ENCODE assay signal across 12 mouse cellular contexts in the genomic region with DNA sequence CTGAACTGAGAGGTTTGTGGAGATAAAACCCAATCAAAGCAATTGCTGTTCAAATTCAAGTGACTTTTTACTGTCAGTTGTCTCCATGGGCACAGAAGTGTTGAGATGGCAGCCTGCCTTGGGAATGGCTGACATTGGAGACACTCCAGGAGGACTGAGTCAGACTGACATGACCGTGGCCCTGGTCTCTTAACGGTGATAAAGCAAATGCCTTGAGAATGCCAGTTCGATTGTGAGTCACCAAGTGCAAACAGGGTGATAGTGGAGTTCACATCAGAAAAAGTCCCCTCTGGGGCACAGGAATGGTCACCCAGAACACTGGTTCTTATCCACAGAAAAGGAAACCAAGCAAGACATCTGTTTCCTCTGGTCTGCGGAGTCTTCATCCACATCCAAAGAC.
DNase-seq lines count a peak whose midpoint lies in the region; ATAC-seq lines count a peak whose summit lies in the region.
"Had no signal": no experiment of that assay in that cellular context is flagged by ENCODE, and none has a peak within 500 bp of the region (broad histone marks: within the 10 kb centered on the region; RNA-seq: fewer than 3 reads in every experiment).

No protein-coding gene starts in this region.

- H3K36me3 ChIP-seq in heart, embryonic 10.5 days, result no peaks in the 10 kb centered on the region
- H3K36me3 ChIP-seq in forebrain, embryonic 11.5 days (ENCODE audit: control insufficient read depth, insufficient read depth, low read length), result no peaks in the 10 kb centered on the region
- H3K36me3 ChIP-seq in hindbrain, embryonic 13.5 days, result no peaks in the 10 kb centered on the region
- no peaks in the 10 kb centered on the region for H3K36me3 ChIP-seq in intestine, embryonic 15.5 days
- H3K36me3 ChIP-seq: embryonic facial prominence, embryonic 13.5 days had no signal

- H3K9ac ChIP-seq in forebrain, embryonic 11.5 days (ENCODE audit: low read length), result no peak overlapping the region
- H3K9ac ChIP-seq in hindbrain, embryonic 13.5 days, result no peak overlapping the region
- H3K9ac ChIP-seq in intestine, embryonic 15.5 days, result no peak overlapping the region
- H3K9ac ChIP-seq: embryonic facial prominence, embryonic 13.5 days had no signal

- WGBS in heart, embryonic 10.5 days, result 47% methylated on average over 4 of the region's 4 CpGs
- WGBS in forebrain, embryonic 11.5 days, result 90% methylated on average over 4 of the region's 4 CpGs
- 88% methylated on average over 4 of the region's 4 CpGs for WGBS in hindbrain, embryonic 13.5 days
- WGBS in intestine, embryonic 15.5 days, result 82% methylated on average over 4 of the region's 4 CpGs

- no peaks in the 10 kb centered on the region for H3K27me3 ChIP-seq in heart, embryonic 10.5 days (ENCODE audit: insufficient read depth, poor library complexity, severe bottlenecking)
- H3K27me3 ChIP-seq in forebrain, embryonic 11.5 days (ENCODE audit: control insufficient read depth, insufficient read depth, low read length), result no peaks in the 10 kb centered on the region
- H3K27me3 ChIP-seq in hindbrain, embryonic 13.5 days, result no peaks in the 10 kb centered on the region
- no peaks in the 10 kb centered on the region for H3K27me3 ChIP-seq in intestine, embryonic 15.5 days (replicated peaks)
- H3K27me3 ChIP-seq: embryonic facial prominence, embryonic 13.5 days had no signal

- no peaks in the 10 kb centered on the region for H3K9me3 ChIP-seq in heart, embryonic 10.5 days
- no peaks in the 10 kb centered on the region for H3K9me3 ChIP-seq in forebrain, embryonic 11.5 days (ENCODE audit: control insufficient read depth, low read length)
- peaks cover 5% of the 10 kb centered on the region; the same call in 1 of the 2 replicates for H3K9me3 ChIP-seq in hindbrain, embryonic 13.5 days
- no peaks in the 10 kb centered on the region; the same call in 1 of the 2 replicates for H3K9me3 ChIP-seq in intestine, embryonic 15.5 days

- H3K4me1 ChIP-seq in heart, embryonic 10.5 days, result no peaks in the 10 kb centered on the region; the same call in 1 of the 2 replicates
- no peaks in the 10 kb centered on the region for H3K4me1 ChIP-seq in forebrain, embryonic 11.5 days (replicated peaks; ENCODE audit: control insufficient read depth, insufficient read depth, low read length)
- H3K4me1 ChIP-seq in hindbrain, embryonic 13.5 days (replicated peaks), result no peaks in the 10 kb centered on the region
- no peaks in the 10 kb centered on the region for H3K4me1 ChIP-seq in intestine, embryonic 15.5 days (replicated peaks)
- H3K4me1 ChIP-seq: embryonic facial prominence, embryonic 13.5 days had no signal

- no peak overlapping the region for H3K4me3 ChIP-seq in heart, embryonic 10.5 days
- H3K4me3 ChIP-seq in forebrain, embryonic 11.5 days (ENCODE audit: low read depth, low read length), result no peak overlapping the region
- H3K4me3 ChIP-seq in hindbrain, embryonic 13.5 days, result no peak overlapping the region
- no peak overlapping the region for H3K4me3 ChIP-seq in intestine, embryonic 15.5 days (replicated peaks)
- H3K4me3 ChIP-seq: embryonic facial prominence, embryonic 13.5 days had no signal

- H3K27ac ChIP-seq in heart, embryonic 10.5 days, result no peak overlapping the region
- H3K27ac ChIP-seq in forebrain, embryonic 11.5 days (ENCODE audit: low read depth, low read length), result no peak overlapping the region
- no peak overlapping the region for H3K27ac ChIP-seq in hindbrain, embryonic 13.5 days
- H3K27ac ChIP-seq in intestine, embryonic 15.5 days, result no peak overlapping the region
- H3K27ac ChIP-seq: embryonic facial prominence, embryonic 13.5 days had no signal

- DNase-seq in gastrocnemius, postnatal 10 days, result peak; percentile 9
- DNase-seq in gastrocnemius, postnatal 36 days, result no peak
- peak; percentile 90 to 96 for DNase-seq in adrenal gland, adult (ENCODE audit: inconsistent age in 2 of 2, low spot score in 1 of 2)
- peak; percentile 75 for DNase-seq in heart, embryonic 10.5 days (ENCODE audit: low spot score)
- DNase-seq in lung, postnatal 14 days, result peak; percentile 40
- DNase-seq in forebrain, embryonic 11.5 days (ENCODE audit: low spot score), result no peak
- DNase-seq: cerebellum, adult 11 months; layer of hippocampus, adult 9-11 months had no signal

- no peak overlapping the region for H3K4me2 ChIP-seq in forebrain, embryonic 11.5 days (ENCODE audit: low read depth, low read length, severe bottlenecking)
- no peak overlapping the region for H3K4me2 ChIP-seq in hindbrain, embryonic 13.5 days
- no peak overlapping the region for H3K4me2 ChIP-seq in intestine, embryonic 15.5 days (replicated peaks)
- H3K4me2 ChIP-seq: embryonic facial prominence, embryonic 13.5 days had no signal

- intact Hi-C loops in gastrocnemius, postnatal 36 days (cut with DNase I), result no loop called here

- no peak for ATAC-seq in forebrain, embryonic 11.5 days (replicated peaks; ENCODE audit: low FRiP score)
- ATAC-seq in hindbrain, embryonic 13.5 days (ENCODE audit: low FRiP score), result no peak
- ATAC-seq in intestine, embryonic 15.5 days, result no peak
- ATAC-seq: intestine, embryonic 16.5 days had no signal

Comparison
In these comparisons a context has a peak if more than half of its experiments do, and no peak if none do; other contexts are left out.
1. DNase-seq: peak in gastrocnemius, postnatal 10 days (single experiment), adrenal gland, adult (2 of 2), heart, embryonic 10.5 days (single experiment) and lung, postnatal 14 days (single experiment); none in gastrocnemius, postnatal 36 days (0 of 2) and forebrain, embryonic 11.5 days (single experiment).